Mouse (Mus musculus): ENCODE results near the gene Trim2.

DNA sequence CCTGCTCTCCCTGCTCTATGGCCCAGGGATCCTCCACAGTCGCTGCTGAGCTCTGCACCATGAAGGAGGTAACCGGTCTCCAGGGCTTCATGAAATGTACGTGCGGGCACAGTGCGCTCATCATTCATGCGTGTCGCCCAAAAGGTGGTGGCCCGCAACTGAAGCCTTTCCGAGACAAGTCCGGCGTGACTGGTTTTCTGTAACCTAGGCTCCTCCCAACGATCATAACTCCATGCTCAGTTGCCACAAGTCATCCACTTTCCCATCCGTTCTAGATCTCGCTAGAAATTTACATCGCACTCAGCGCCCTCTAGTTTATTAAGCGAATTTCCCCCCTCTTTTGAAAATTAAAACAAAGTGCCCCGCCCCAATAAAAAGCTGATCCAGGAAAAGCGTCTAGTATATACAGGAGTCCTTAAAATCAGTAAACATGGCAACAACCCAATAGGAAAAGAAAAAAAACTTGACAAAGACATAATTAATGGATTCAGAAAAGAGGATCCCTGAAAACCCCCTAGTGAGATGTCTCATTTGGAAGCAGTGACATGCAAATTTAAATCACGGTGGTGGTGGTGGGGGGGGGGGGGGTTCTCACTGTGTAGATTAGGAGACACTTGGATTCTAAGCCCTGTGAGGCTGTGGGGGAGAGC, 28.2 kb upstream of the Trim2 start:
- TF ChIP-seq POLR2A (IDR thresholded peaks at IDR 0.05; ENCODE audit: borderline replicate concordance, extremely low read depth, insufficient read depth, insufficient read length, poor library complexity, severe bottlenecking) (no peak), CTCF (IDR thresholded peaks at IDR 0.05; ENCODE audit: borderline replicate concordance, extremely low read depth, insufficient read depth, insufficient read length) (no peak)
